Mouse (Mus musculus): Measurements from ENCODE around the gene Rab43.

DNA sequence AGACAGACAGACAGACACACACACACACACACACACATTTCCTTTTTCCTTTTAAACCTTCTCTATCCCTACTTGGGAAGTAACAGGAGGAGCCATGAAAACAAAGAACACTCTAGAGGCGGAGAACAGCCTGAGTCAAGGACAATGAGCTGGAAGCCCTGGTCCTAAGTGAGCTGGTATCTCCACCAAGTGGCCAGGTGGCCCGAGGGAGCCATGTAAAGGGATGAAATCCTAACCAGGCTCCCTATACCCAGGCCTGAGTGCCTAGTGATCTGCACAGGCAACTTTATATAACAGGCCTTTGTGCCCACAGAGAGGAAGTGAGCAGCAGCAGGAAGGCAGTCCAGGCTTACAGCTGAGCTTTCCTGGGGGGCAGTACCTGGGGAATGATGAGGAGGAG lies 5.1 kb downstream of the Rab43 start:
- TF ChIP-seq POLR2A (IDR thresholded peaks at IDR 0.05; ENCODE audit: insufficient read depth, low read depth, low read length): no peak
- TF ChIP-seq CTCF (IDR thresholded peaks at IDR 0.05): no peak
- no peak for TF ChIP-seq EP300 (IDR thresholded peaks at IDR 0.05; ENCODE audit: insufficient read depth, low read depth, low read length)

Data from heart, adult 2 months (tissue).